Mouse (Mus musculus) heart, embryonic 14.5 days (tissue): Measurements from ENCODE around the gene Aatk. TPM values are rescaled to one million over a fixed set of nuclear protein-coding genes. Genes with fewer than 3 reads are reported as not detected.
A peak's percentile ranks its signal among the peaks of the same experiment; 100 is the strongest.

Source experiments
- ATAC-seq: fragments of 200-750 bp; cut with Nextera tagmentation; 2 replicates; pipeline ENCODE4 v1.8.0; 2017; ENCODE audit warnings: low read depth, moderate TSS enrichment; ENCODE audit not compliant: insufficient number of reproducible peaks, insufficient read depth, low FRiP score
- H3K27ac ChIP-seq, 2 experiments: fragments of 200-500 bp in 1 of 2; fragments of 300-500 bp in 1 of 2; sonication (generic) in 1 of 2; replicated peaks in 1 of 2; 2 replicates each; pipeline ENCODE4 v1.5.1; 2012 to 2014; ENCODE audit warnings: low read depth in 2 of 2, low read length in 2 of 2, control low read depth in 1 of 2, mild to moderate bottlenecking in 1 of 2, mixed read lengths in 1 of 2; ENCODE audit not compliant: control insufficient read depth in 1 of 2, insufficient read depth in 1 of 2
- H3K27me3 ChIP-seq: fragments of 300-500 bp; sonication (generic); 2 replicates; pipeline ENCODE4 v1.6.1; 2014; ENCODE audit warnings: mild to moderate bottlenecking, low read length, control low read depth; ENCODE audit not compliant: control insufficient read depth, insufficient read depth
- H3K36me3 ChIP-seq: fragments of 300-500 bp; sonication (generic); 2 replicates; pipeline ENCODE4 v1.6.1; 2014; ENCODE audit warnings: mild to moderate bottlenecking, control low read depth, low read length, mixed read lengths; ENCODE audit not compliant: control insufficient read depth, insufficient read depth
- H3K4me1 ChIP-seq, 2 experiments: fragments of 200-500 bp in 1 of 2; fragments of 300-500 bp in 1 of 2; sonication (generic) in 1 of 2; 2 replicates each; pipeline ENCODE4 v1.6.1; 2012 to 2014; ENCODE audit warnings: low read length in 2 of 2, control low read depth in 1 of 2, mixed read lengths in 1 of 2; ENCODE audit not compliant: control insufficient read depth in 2 of 2, insufficient read depth in 2 of 2
- H3K4me2 ChIP-seq: fragments of 300-500 bp; sonication (generic); 2 replicates; pipeline ENCODE4 v1.6.1; 2014; ENCODE audit warnings: mild to moderate bottlenecking, low read length
- H3K4me3 ChIP-seq, 2 experiments: fragments of 200-500 bp in 1 of 2; fragments of 300-500 bp in 1 of 2; sonication (generic) in 1 of 2; 2 replicates each; pipeline ENCODE4 v1.5.1; 2012 to 2014; ENCODE audit warnings: low read length in 2 of 2, mild to moderate bottlenecking in 2 of 2, control low read depth in 1 of 2, low read depth in 1 of 2, moderate library complexity in 1 of 2; ENCODE audit not compliant: control insufficient read depth in 1 of 2, insufficient read depth in 1 of 2
- H3K9ac ChIP-seq: fragments of 300-500 bp; sonication (generic); 2 replicates; pipeline ENCODE4 v1.6.1; 2014; ENCODE audit warnings: mild to moderate bottlenecking, low read length
- H3K9me3 ChIP-seq: fragments of 300-500 bp; sonication (generic); 2 replicates; pipeline ENCODE4 v1.6.1; 2016; ENCODE audit warnings: low read length, control low read depth; ENCODE audit not compliant: control insufficient read depth
- WGBS: fragments of 180-500 bp; shearing (Covaris S2); extraction: QIAGEN DNeasy Blood & Tissue Kit; methylation state at CpG from one replicate; pipeline ENCODE4 v1.1.7; 2014; 5-methylcytosine and 5-hydroxymethylcytosine counted together
- polyA plus RNA-seq: library from polyadenylated mRNA; unstranded; fragments of >200 nt; fragmentation: Nextera tagmentation; extraction: Ambion mirVana; gene quantifications from 2 replicates; pipeline ENCODE4 v1.2.1, GENCODE M21; 2014

Gene Aatk
- 0.43 and 1.1 TPM in 2 replicates for polyA plus RNA-seq

GRCm38 (mm10) chr11:120046553-120047191 is at the start of gene Aatk:
Aatk (minus strand) TSS chr11:120047167.
- H3K4me2 ChIP-seq: peak within 1 kb of the TSS; percentile 96
- H3K9me3 ChIP-seq: no peaks in the 10 kb centered on the region
- H3K27me3 ChIP-seq: peaks cover 42% of the 10 kb centered on the region
- ATAC-seq: no peak
- no peaks in the 10 kb centered on the region for H3K36me3 ChIP-seq
- peak within 1 kb of the TSS; percentile 70 for H3K9ac ChIP-seq
- H3K4me3 ChIP-seq: peak within 1 kb of the TSS; percentile 49 to 56
- peaks cover 18 to 26% of the 10 kb centered on the region in 2 experiments for H3K4me1 ChIP-seq
- 3% methylated on average over 48 of the region's 63 CpGs for WGBS
- no peak within 1 kb of the TSS for H3K27ac ChIP-seq

GRCm38 (mm10) chr11:120092817-120093591 is 46.0 kb upstream of the Aatk start:
- Histone ChIP-seq H3K4me1 (peaks cover 0 to 7% of the 10 kb centered on the region in 2 experiments; a peak in 3 of 4 replicates), H3K36me3 (peaks cover 67% of the 10 kb centered on the region), H3K9me3 (no peaks in the 10 kb centered on the region), H3K27me3 (no peaks in the 10 kb centered on the region), H3K9ac (no peak overlapping the region), H3K27ac (no peak overlapping the region), H3K4me3 (no peak overlapping the region), H3K4me2 (no peak overlapping the region)
- ATAC-seq: no peak
- WGBS: 81% methylated on average over 22 of the region's 23 CpGs

- no peak overlapping the region for H3K4me3 ChIP-seq
- H3K4me1 ChIP-seq: peaks cover 3 to 7% of the 10 kb centered on the region in 2 experiments; a peak in 3 of 4 replicates
- 92% methylated on average over 4 of the region's 4 CpGs for WGBS
- H3K27me3 ChIP-seq: no peaks in the 10 kb centered on the region
- peaks cover 54% of the 10 kb centered on the region for H3K36me3 ChIP-seq
- H3K9ac ChIP-seq: no peak overlapping the region
- ATAC-seq: no peak
- no peak overlapping the region for H3K4me2 ChIP-seq
- no peak overlapping the region for H3K27ac ChIP-seq
- no peaks in the 10 kb centered on the region for H3K9me3 ChIP-seq
Observed at GRCm38 (mm10) chr11:120090661-120091060, 43.7 kb upstream of the Aatk start.

GRCm38 (mm10) chr11:120086702-120087152 is 39.8 kb upstream of the Aatk start, which contains the start of gene Cep131:
Cep131 (minus strand) TSS chr11:120086827.
- Histone ChIP-seq H3K27me3 (no peaks in the 10 kb centered on the region), H3K4me1 (peaks cover 6 to 19% of the 10 kb centered on the region in 2 experiments; a peak in 3 of 4 replicates), H3K4me3 (peak within 1 kb of the TSS; percentile 94 to 96), H3K27ac (peak within 1 kb of the TSS; percentile 36 to 67; a peak in 3 of 4 replicates), H3K36me3 (peaks cover 32% of the 10 kb centered on the region), H3K9ac (peak within 1 kb of the TSS; percentile 95), H3K4me2 (peak within 1 kb of the TSS; percentile 95), H3K9me3 (no peaks in the 10 kb centered on the region)
- WGBS: under 1% methylated on average over 42 of the region's 42 CpGs
- peak; percentile 98 for ATAC-seq

- WGBS: under 1% methylated on average over 25 of the region's 25 CpGs
- Histone ChIP-seq H3K4me2 (peak overlapping the region; percentile 95), H3K4me1 (peaks cover 6 to 19% of the 10 kb centered on the region in 2 experiments; a peak in 3 of 4 replicates), H3K9ac (peak overlapping the region; percentile 95), H3K36me3 (peaks cover 32% of the 10 kb centered on the region), H3K4me3 (peak overlapping the region; percentile 94 to 96), H3K27ac (peak overlapping the region; percentile 36 to 67; a peak in 3 of 4 replicates), H3K9me3 (no peaks in the 10 kb centered on the region), H3K27me3 (no peaks in the 10 kb centered on the region)
- ATAC-seq: peak; percentile 14
Observed at GRCm38 (mm10) chr11:120085891-120086627, 39.1 kb upstream of the Aatk start.

GRCm38 (mm10) chr11:120080282-120080681 is 33.3 kb upstream of the Aatk start:
- Histone ChIP-seq H3K27me3 (no peaks in the 10 kb centered on the region), H3K36me3 (peaks cover 74% of the 10 kb centered on the region), H3K27ac (no peak overlapping the region), H3K4me1 (peaks cover 3 to 9% of the 10 kb centered on the region in 2 experiments; a peak in 3 of 4 replicates), H3K4me2 (no peak overlapping the region), H3K9me3 (no peaks in the 10 kb centered on the region), H3K4me3 (no peak overlapping the region), H3K9ac (no peak overlapping the region)
- no peak for ATAC-seq
- WGBS: 78% methylated on average over 6 of the region's 6 CpGs

GRCm38 (mm10) chr11:120076191-120076590 is 29.2 kb upstream of the Aatk start:
- H3K4me1 ChIP-seq: no peaks in the 10 kb centered on the region
- H3K36me3 ChIP-seq: peaks cover 92% of the 10 kb centered on the region
- no peak overlapping the region for H3K9ac ChIP-seq
- no peaks in the 10 kb centered on the region for H3K27me3 ChIP-seq
- H3K27ac ChIP-seq: no peak overlapping the region
- no peak overlapping the region for H3K4me3 ChIP-seq
- no peaks in the 10 kb centered on the region for H3K9me3 ChIP-seq
- ATAC-seq: no peak
- 67% methylated on average over 3 of the region's 3 CpGs for WGBS
- H3K4me2 ChIP-seq: no peak overlapping the region
